Mouse (Mus musculus) lung, postnatal 0 days (tissue): ENCODE measurements at regions not wholly inside any gene's neighbourhood (a gene's known extent, or its start where the extent isn't known, plus 50 kb on each side); places are given as distances from the start of the nearest gene placed in this dataset.
A peak's percentile ranks its signal among the peaks of the same experiment; 100 is the strongest.
"Not testable (repeated sequence)": the region's sequence is repeated elsewhere in the genome, so short reads cannot be mapped to it uniquely, and the experiment has no call there.

Experiments used
- ATAC-seq: fragments of 200-750 bp; cut with Nextera tagmentation; 2 replicates; pipeline ENCODE4 v1.8.0; 2017; ENCODE audit warnings: moderate library complexity
- DNase-seq: peaks from one replicate; pipeline ENCODE4 v3.0.0-alpha.2; 2016; ENCODE audit warnings: low spot score
- H3K27ac ChIP-seq: fragments of 300-500 bp; sonication (generic); 2 replicates; pipeline ENCODE4 v1.5.1; 2014; ENCODE audit warnings: antibody characterized with exemption, mild to moderate bottlenecking, low read length, mixed read lengths
- H3K27me3 ChIP-seq: fragments of 300-500 bp; sonication (generic); replicated peaks from 2 replicates; pipeline ENCODE4 v1.6.1; 2014; ENCODE audit warnings: low read length, mixed read lengths; ENCODE audit not compliant: insufficient read depth
- H3K36me3 ChIP-seq: fragments of 300-500 bp; sonication (generic); 2 replicates; pipeline ENCODE4 v1.6.1; 2014; ENCODE audit warnings: low read length, mixed read lengths; ENCODE audit not compliant: insufficient read depth
- H3K4me1 ChIP-seq: fragments of 300-500 bp; sonication (generic); 2 replicates; pipeline ENCODE4 v1.6.1; 2014; ENCODE audit warnings: antibody characterized with exemption, low read depth, low read length, mixed read lengths; ENCODE audit not compliant: insufficient read depth
- H3K4me2 ChIP-seq: fragments of 300-500 bp; sonication (generic); replicated peaks from 2 replicates; pipeline ENCODE4 v1.6.1; 2014; ENCODE audit warnings: low read depth, mild to moderate bottlenecking, low read length, moderate library complexity, mixed read lengths
- H3K4me3 ChIP-seq: fragments of 300-500 bp; sonication (generic); 2 replicates; pipeline ENCODE4 v1.5.1; 2014; ENCODE audit warnings: low read depth, low read length
- H3K9ac ChIP-seq: fragments of 300-500 bp; sonication (generic); replicated peaks from 2 replicates; pipeline ENCODE4 v1.6.1; 2014; ENCODE audit warnings: low read depth, mild to moderate bottlenecking
- H3K9me3 ChIP-seq: fragments of 300-500 bp; sonication (generic); 2 replicates; pipeline ENCODE4 v1.6.1; 2016; ENCODE audit warnings: low read length, mixed read lengths
- CTCF ChIP-seq: IDR thresholded peaks from 2 replicates; pipeline ENCODE4 v1.5.1; 2016; ENCODE audit warnings: antibody characterized with exemption, mild to moderate bottlenecking
- EP300 ChIP-seq: IDR thresholded peaks from 2 replicates; pipeline ENCODE4 v1.6.1; 2016; ENCODE audit warnings: antibody characterized with exemption, mild to moderate bottlenecking, control low read depth
- WGBS: fragments of 180-500 bp; shearing (Covaris S2); extraction: QIAGEN DNeasy Blood & Tissue Kit; methylation state at CpG from one replicate; pipeline ENCODE4 v1.1.7; 2014; 5-methylcytosine and 5-hydroxymethylcytosine counted together

- Histone ChIP-seq H3K27ac (no peak overlapping the region), H3K27me3 (no peaks in the 10 kb centered on the region), H3K9me3 (no peaks in the 10 kb centered on the region), H3K4me1 (no peaks in the 10 kb centered on the region), H3K4me2 (no peak overlapping the region), H3K36me3 (no peaks in the 10 kb centered on the region), H3K9ac (no peak overlapping the region), H3K4me3 (no peak overlapping the region)
- 67% methylated on average over 2 of the region's 2 CpGs for WGBS
- DNase-seq (no peak), ATAC-seq (no peak)
- TF ChIP-seq CTCF (no peak), EP300 (no peak)
Measured at GRCm38 (mm10) chr16:63194595-63194994, 340.5 kb downstream of the Pros1 start.

DNA sequence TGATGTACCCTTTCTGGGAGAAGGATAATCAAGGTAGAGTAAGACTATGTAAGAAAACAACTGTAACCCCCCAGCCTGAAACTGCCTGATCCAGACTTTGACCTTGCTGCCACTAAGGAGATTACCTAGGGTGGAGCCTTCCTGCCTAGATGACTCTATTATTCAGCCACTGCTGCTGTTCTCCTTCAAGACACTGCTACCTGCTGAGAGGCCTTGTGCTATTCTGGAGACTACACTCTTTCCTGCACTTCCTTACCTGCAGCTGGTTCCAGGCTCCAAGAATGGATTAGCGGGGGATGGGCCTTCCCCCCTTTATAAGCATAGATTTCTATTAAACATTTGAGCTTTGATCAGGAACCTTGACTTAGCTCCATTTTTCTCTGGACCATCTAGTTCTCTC, 359.4 kb downstream of the Pros1 start:
- H3K4me3 ChIP-seq, ATAC-seq, H3K27me3 ChIP-seq, H3K4me1 ChIP-seq, H3K9ac ChIP-seq, DNase-seq, H3K4me2 ChIP-seq, H3K9me3 ChIP-seq, H3K36me3 ChIP-seq, H3K27ac ChIP-seq: not testable (repeated sequence)
- WGBS = 97% methylated on average over 1 of the region's 1 CpGs

DNA sequence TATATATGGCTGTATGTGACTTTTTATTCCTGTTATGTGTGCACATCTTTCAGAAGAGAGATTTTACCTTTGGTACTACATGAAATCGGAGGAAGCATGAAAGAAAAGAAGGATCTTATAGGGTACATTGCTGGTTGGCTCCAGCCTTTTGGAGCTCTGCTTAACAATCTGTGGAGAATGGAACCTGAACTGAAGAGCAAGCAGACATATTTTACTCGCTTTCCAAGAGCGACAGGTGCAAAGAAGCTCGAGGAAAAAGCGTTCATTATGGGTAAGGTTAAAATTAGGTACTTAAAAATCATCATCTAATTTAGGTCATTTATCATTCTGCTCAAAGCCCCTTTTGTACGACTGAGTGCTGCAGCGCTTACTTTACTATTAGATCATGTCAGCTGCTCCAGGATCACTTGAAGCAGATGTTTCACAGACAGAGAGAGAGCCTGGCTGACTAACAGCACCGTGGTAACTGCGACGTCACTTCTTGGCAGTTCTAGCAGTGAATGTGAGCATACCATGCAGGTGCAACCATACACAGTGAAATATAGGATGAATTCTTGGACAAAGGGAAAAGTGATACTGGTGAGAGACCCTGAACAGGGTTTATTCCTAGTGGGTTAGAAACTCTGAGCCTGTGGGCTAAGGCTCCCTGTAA, 366.2 kb downstream of the Pros1 start:
- Histone ChIP-seq H3K9ac (no peak overlapping the region), H3K4me1 (no peaks in the 10 kb centered on the region), H3K27me3 (no peaks in the 10 kb centered on the region), H3K9me3 (no peaks in the 10 kb centered on the region), H3K4me3 (no peak overlapping the region), H3K4me2 (no peak overlapping the region), H3K36me3 (no peaks in the 10 kb centered on the region), H3K27ac (no peak overlapping the region)
- TF ChIP-seq CTCF = no peak
- no peak for TF ChIP-seq EP300
- WGBS = 51% methylated on average over 10 of the region's 10 CpGs
- ATAC-seq (no peak), DNase-seq (no peak)

- H3K36me3 ChIP-seq = no peaks in the 10 kb centered on the region
- ATAC-seq (no peak), DNase-seq (no peak)
- no peak overlapping the region for H3K4me2 ChIP-seq
- no peak overlapping the region for H3K27ac ChIP-seq
- H3K27me3 ChIP-seq = no peaks in the 10 kb centered on the region
- no peak for TF ChIP-seq EP300
- TF ChIP-seq CTCF = no peak
- WGBS = 83% methylated on average over 6 of the region's 6 CpGs
- H3K9ac ChIP-seq = no peak overlapping the region
- H3K9me3 ChIP-seq = no peaks in the 10 kb centered on the region
- no peak overlapping the region for H3K4me3 ChIP-seq
- no peaks in the 10 kb centered on the region for H3K4me1 ChIP-seq
Measured at GRCm38 (mm10) chr16:63224608-63225007, 370.5 kb downstream of the Pros1 start.

- no peaks in the 10 kb centered on the region for H3K4me1 ChIP-seq
- H3K4me3 ChIP-seq = no peak overlapping the region
- DNase-seq = no peak
- no peak overlapping the region for H3K27ac ChIP-seq
- H3K27me3 ChIP-seq = no peaks in the 10 kb centered on the region
- WGBS = 67% methylated on average over 8 of the region's 8 CpGs
- no peak overlapping the region for H3K4me2 ChIP-seq
- H3K9ac ChIP-seq = no peak overlapping the region
- TF ChIP-seq CTCF = no peak
- no peak for TF ChIP-seq EP300
- no peak for ATAC-seq
- no peaks in the 10 kb centered on the region for H3K9me3 ChIP-seq
- no peaks in the 10 kb centered on the region for H3K36me3 ChIP-seq
Measured at GRCm38 (mm10) chr16:63225097-63225496, 371.0 kb downstream of the Pros1 start.

- Histone ChIP-seq H3K4me3 (no peak overlapping the region), H3K9ac (no peak overlapping the region), H3K4me2 (no peak overlapping the region), H3K36me3 (no peaks in the 10 kb centered on the region), H3K27me3 (no peaks in the 10 kb centered on the region), H3K4me1 (no peaks in the 10 kb centered on the region), H3K27ac (no peak overlapping the region), H3K9me3 (no peaks in the 10 kb centered on the region)
- no peak for ATAC-seq
- DNase-seq = no peak
- WGBS = 30% methylated on average over 1 of the region's 1 CpGs
- TF ChIP-seq CTCF = peak; percentile 31
- no peak for TF ChIP-seq EP300
Measured at GRCm38 (mm10) chr16:63229135-63229534, 375.0 kb downstream of the Pros1 start.

DNA sequence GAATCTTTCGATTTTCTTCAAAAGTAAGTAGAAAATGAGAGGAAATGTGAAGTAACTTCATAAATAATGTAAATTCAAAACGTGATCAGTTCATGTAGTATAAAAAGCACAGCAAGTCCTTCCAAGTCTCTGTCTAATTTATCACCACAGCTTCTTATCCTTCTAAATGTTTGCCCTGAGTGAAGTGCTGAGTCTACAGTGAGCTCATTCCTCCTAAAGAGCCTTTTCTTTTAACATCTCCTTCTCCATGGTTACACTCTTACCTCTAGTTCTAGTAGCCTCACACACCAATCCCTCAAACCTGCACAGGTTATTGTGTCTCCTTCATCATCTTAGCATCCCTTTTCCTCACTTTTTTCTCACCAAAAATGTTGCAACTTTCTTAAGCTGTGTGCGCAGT, 375.5 kb downstream of the Pros1 start:
- no peak overlapping the region for H3K4me2 ChIP-seq
- WGBS = 45% methylated on average over 3 of the region's 3 CpGs
- ATAC-seq = no peak
- H3K4me3 ChIP-seq = no peak overlapping the region
- TF ChIP-seq EP300 (no peak), CTCF (no peak)
- no peak for DNase-seq
- no peaks in the 10 kb centered on the region for H3K4me1 ChIP-seq
- H3K36me3 ChIP-seq = no peaks in the 10 kb centered on the region
- no peak overlapping the region for H3K9ac ChIP-seq
- no peak overlapping the region for H3K27ac ChIP-seq
- H3K9me3 ChIP-seq = no peaks in the 10 kb centered on the region
- H3K27me3 ChIP-seq = no peaks in the 10 kb centered on the region
